Comparison of ENCODE assay signal across 24 mouse cellular contexts in genomic region chr9:66907746-66908397, GRCm38 (mm10). TPM values are rescaled to one million over a fixed set of nuclear protein-coding genes. Genes with fewer than 3 reads are reported as not detected.
DNase-seq lines count a peak whose midpoint lies in the region; ATAC-seq and TF ChIP-seq lines count a peak whose summit lies in the region.
"Had no signal": no experiment of that assay in that cellular context is flagged by ENCODE, and none has a peak within 500 bp of the region (broad histone marks: within the 10 kb centered on the region; RNA-seq: fewer than 3 reads in every experiment).

No protein-coding gene starts in this region.

- no peaks in the 10 kb centered on the region for H3K9me3 ChIP-seq in embryonic facial prominence, embryonic 14.5 days (ENCODE audit: control insufficient read depth, low read length)
- no peaks in the 10 kb centered on the region for H3K9me3 ChIP-seq in embryonic facial prominence, embryonic 10.5 days
- H3K9me3 ChIP-seq in midbrain, embryonic 14.5 days (ENCODE audit: control insufficient read depth, low read length), result no peaks in the 10 kb centered on the region
- H3K9me3 ChIP-seq in midbrain, embryonic 15.5 days, result no peaks in the 10 kb centered on the region
- H3K9me3 ChIP-seq in megakaryocyte, embryonic 14.5 days, result no peaks in the 10 kb centered on the region
- no peaks in the 10 kb centered on the region for H3K9me3 ChIP-seq in stomach, postnatal 0 days (ENCODE audit: control insufficient read depth, low read length)
- H3K9me3 ChIP-seq: forebrain, embryonic 13.5 days; heart, embryonic 13.5 days; hindbrain, embryonic 12.5 days; limb, embryonic 10.5 days; neural tube, embryonic 12.5 days had no signal

- H3K27ac ChIP-seq in embryonic facial prominence, embryonic 14.5 days (replicated peaks; ENCODE audit: low read depth, low read length), result peak overlapping the region; percentile 33; the same call in 1 of the 2 replicates
- H3K27ac ChIP-seq in embryonic facial prominence, embryonic 10.5 days (replicated peaks), result no peak overlapping the region
- no peak overlapping the region for H3K27ac ChIP-seq in midbrain, embryonic 14.5 days (replicated peaks; ENCODE audit: low read depth, low read length)
- H3K27ac ChIP-seq in midbrain, embryonic 15.5 days, result no peak overlapping the region
- H3K27ac ChIP-seq in stomach, postnatal 0 days (replicated peaks), result peak overlapping the region; percentile 58; the same call in 1 of the 2 replicates
- H3K27ac ChIP-seq: forebrain, embryonic 13.5 days; heart, embryonic 13.5 days; hindbrain, embryonic 12.5 days; kidney, postnatal 0 days; limb, embryonic 10.5 days; neural tube, embryonic 12.5 days had no signal

- DNase-seq in embryonic facial prominence, embryonic 14.5 days (ENCODE audit: low spot score), result no peak
- no peak for DNase-seq in embryonic facial prominence, embryonic 10.5 days (ENCODE audit: low spot score)
- DNase-seq in midbrain, embryonic 14.5 days, result peak; percentile 31
- no peak for DNase-seq in stomach, postnatal 0 days (ENCODE audit: low spot score)
- DNase-seq in layer of hippocampus, adult 8-10 months (ENCODE audit: low spot score in 2 of 2), result no peak
- no peak for DNase-seq in gastrocnemius, postnatal 10 days
- DNase-seq: adrenal gland, postnatal 14 days; cerebellum, adult 9-10 months; kidney, adult 2 months; liver; lung, adult 2 months; lung, postnatal 36 days; right cerebral cortex, adult 18-20 months; right cerebral cortex, postnatal 4 days had no signal

- H3K9ac ChIP-seq in embryonic facial prominence, embryonic 14.5 days (ENCODE audit: low read depth, low read length), result no peak overlapping the region
- no peak overlapping the region for H3K9ac ChIP-seq in midbrain, embryonic 14.5 days (replicated peaks; ENCODE audit: low read length)
- no peak overlapping the region for H3K9ac ChIP-seq in midbrain, embryonic 15.5 days
- no peak overlapping the region for H3K9ac ChIP-seq in stomach, postnatal 0 days (ENCODE audit: low read length)
- H3K9ac ChIP-seq: forebrain, embryonic 13.5 days; heart, embryonic 13.5 days; hindbrain, embryonic 12.5 days; neural tube, embryonic 12.5 days had no signal

- peaks cover 3% of the 10 kb centered on the region; the same call in 1 of the 2 replicates for H3K4me1 ChIP-seq in embryonic facial prominence, embryonic 14.5 days (ENCODE audit: control insufficient read depth, insufficient read depth, low read length)
- H3K4me1 ChIP-seq in embryonic facial prominence, embryonic 10.5 days, result peaks cover 29% of the 10 kb centered on the region
- no peaks in the 10 kb centered on the region for H3K4me1 ChIP-seq in midbrain, embryonic 14.5 days (ENCODE audit: control insufficient read depth, insufficient read depth, low read length)
- H3K4me1 ChIP-seq in midbrain, embryonic 15.5 days, result peaks cover 10% of the 10 kb centered on the region
- peaks cover 88% of the 10 kb centered on the region for H3K4me1 ChIP-seq in megakaryocyte, embryonic 14.5 days
- H3K4me1 ChIP-seq in stomach, postnatal 0 days (replicated peaks; ENCODE audit: control insufficient read depth, insufficient read depth), result no peaks in the 10 kb centered on the region

- no peaks in the 10 kb centered on the region for H3K36me3 ChIP-seq in embryonic facial prominence, embryonic 14.5 days (ENCODE audit: control insufficient read depth, insufficient read depth, low read length)
- H3K36me3 ChIP-seq in embryonic facial prominence, embryonic 10.5 days (replicated peaks), result peaks cover 11% of the 10 kb centered on the region
- 0 out of 2 replicates have a peak, but pooled peaks cover 4% of the 10 kb centered on the region for H3K36me3 ChIP-seq in midbrain, embryonic 14.5 days (ENCODE audit: control insufficient read depth, insufficient read depth, low read length)
- H3K36me3 ChIP-seq in midbrain, embryonic 15.5 days (replicated peaks), result no peaks in the 10 kb centered on the region
- H3K36me3 ChIP-seq in megakaryocyte, embryonic 14.5 days (replicated peaks; ENCODE audit: low read length), result peaks cover 86% of the 10 kb centered on the region
- H3K36me3 ChIP-seq in stomach, postnatal 0 days (ENCODE audit: control insufficient read depth, insufficient read depth, low read length), result no peaks in the 10 kb centered on the region
- H3K36me3 ChIP-seq: hindbrain, embryonic 12.5 days; neural tube, embryonic 12.5 days had no signal

- no peaks in the 10 kb centered on the region for H3K27me3 ChIP-seq in embryonic facial prominence, embryonic 14.5 days (replicated peaks; ENCODE audit: control insufficient read depth, insufficient read depth, low read length)
- no peaks in the 10 kb centered on the region for H3K27me3 ChIP-seq in embryonic facial prominence, embryonic 10.5 days (replicated peaks; ENCODE audit: low read depth, poor library complexity, severe bottlenecking)
- H3K27me3 ChIP-seq in midbrain, embryonic 14.5 days (ENCODE audit: control insufficient read depth, insufficient read depth, low read length), result no peaks in the 10 kb centered on the region
- no peaks in the 10 kb centered on the region for H3K27me3 ChIP-seq in midbrain, embryonic 15.5 days (replicated peaks)
- H3K27me3 ChIP-seq in megakaryocyte, embryonic 14.5 days (replicated peaks), result no peaks in the 10 kb centered on the region
- no peaks in the 10 kb centered on the region for H3K27me3 ChIP-seq in stomach, postnatal 0 days (ENCODE audit: control insufficient read depth, insufficient read depth, low read length)
- H3K27me3 ChIP-seq: forebrain, embryonic 13.5 days; heart, embryonic 13.5 days; hindbrain, embryonic 12.5 days; neural tube, embryonic 12.5 days had no signal

- no peak for TF ChIP-seq EP300 in stomach, postnatal 0 days (optimal IDR thresholded peaks at IDR 0.05)

- 86% methylated on average over 5 of the region's 5 CpGs for WGBS in embryonic facial prominence, embryonic 14.5 days
- WGBS in embryonic facial prominence, embryonic 10.5 days, result 87% methylated on average over 5 of the region's 5 CpGs
- 87% methylated on average over 5 of the region's 5 CpGs for WGBS in midbrain, embryonic 14.5 days
- 81% methylated on average over 5 of the region's 5 CpGs for WGBS in midbrain, embryonic 15.5 days
- WGBS in stomach, postnatal 0 days, result 71% methylated on average over 5 of the region's 5 CpGs

- H3K4me2 ChIP-seq in embryonic facial prominence, embryonic 14.5 days (ENCODE audit: low read depth, low read length), result no peak overlapping the region
- H3K4me2 ChIP-seq in midbrain, embryonic 14.5 days (ENCODE audit: low read length), result no peak overlapping the region
- H3K4me2 ChIP-seq in midbrain, embryonic 15.5 days, result no peak overlapping the region
- no peak overlapping the region for H3K4me2 ChIP-seq in stomach, postnatal 0 days (replicated peaks; ENCODE audit: low read depth)
- H3K4me2 ChIP-seq: forebrain, embryonic 13.5 days; heart, embryonic 13.5 days; hindbrain, embryonic 12.5 days; midbrain, embryonic 11.5 days; neural tube, embryonic 12.5 days had no signal

- no peak overlapping the region for H3K4me3 ChIP-seq in embryonic facial prominence, embryonic 14.5 days (ENCODE audit: low read depth, low read length)
- no peak overlapping the region for H3K4me3 ChIP-seq in embryonic facial prominence, embryonic 10.5 days
- H3K4me3 ChIP-seq in midbrain, embryonic 14.5 days (replicated peaks; ENCODE audit: low read depth, low read length), result no peak overlapping the region
- no peak overlapping the region for H3K4me3 ChIP-seq in midbrain, embryonic 15.5 days
- peak overlapping the region; percentile 79 for H3K4me3 ChIP-seq in megakaryocyte, embryonic 14.5 days (replicated peaks)
- no peak overlapping the region for H3K4me3 ChIP-seq in stomach, postnatal 0 days (ENCODE audit: low read depth, low read length)
- H3K4me3 ChIP-seq: erythroblast, embryonic 14.5 days; forebrain, embryonic 13.5 days; heart, embryonic 13.5 days; hindbrain, embryonic 12.5 days; limb, embryonic 10.5 days; neural tube, embryonic 12.5 days had no signal

- no peak for TF ChIP-seq CTCF in stomach, postnatal 0 days (IDR thresholded peaks at IDR 0.05; ENCODE audit: low read depth)

- ATAC-seq in embryonic facial prominence, embryonic 14.5 days (ENCODE audit: low read depth), result no peak
- ATAC-seq in midbrain, embryonic 14.5 days (ENCODE audit: low FRiP score, low TSS enrichment), result no peak
- ATAC-seq in midbrain, embryonic 15.5 days (replicated peaks), result no peak
- no peak for ATAC-seq in stomach, postnatal 0 days (ENCODE audit: low FRiP score, low TSS enrichment)
- ATAC-seq: forebrain, embryonic 13.5 days had no signal

RNA-seq across cellular contexts. Expression of gene Rab8b, which starts 11.6 kb away (rescaled TPM):
- 15.9 and 17.7 TPM in 2 replicates for polyA plus RNA-seq in embryonic facial prominence, embryonic 14.5 days (2014; fragmentation: Nextera tagmentation; extraction: Ambion mirVana)
- polyA plus RNA-seq in embryonic facial prominence, embryonic 10.5 days (2016; fragmentation: Nextera tagmentation; extraction: Ambion mirVana), result 21.4 and 23.9 TPM in 2 replicates
- polyA plus RNA-seq in midbrain, embryonic 14.5 days (2014; fragmentation: Nextera tagmentation; extraction: Ambion mirVana), result 20.8 and 27.6 TPM in 2 replicates
- polyA plus RNA-seq in midbrain, embryonic 15.5 days (2015; fragmentation: Nextera tagmentation; extraction: Ambion mirVana), result 28.5 and 29.0 TPM in 2 replicates
- polyA plus RNA-seq in megakaryocyte, embryonic 14.5 days (2012; ENCODE audit: insufficient read depth, low replicate concordance), result 3.2 TPM in 1 of 2 replicates, not detected in the other
- 9.2 and 9.4 TPM in 2 replicates for polyA plus RNA-seq in stomach, postnatal 0 days (2015; fragmentation: Nextera tagmentation; extraction: Ambion mirVana)
- total RNA-seq in layer of hippocampus, adult 8-10 months (2022), result 10 to 100 TPM; 37.9 to 58.3 (median 47.4) TPM
- 10 to 100 TPM; 12.6 to 15.4 TPM for total RNA-seq in gastrocnemius, postnatal 10 days (2021)

RNA-seq across cellular contexts. Expression of gene Rps27l, which starts 38.0 kb away (rescaled TPM):
- polyA plus RNA-seq in embryonic facial prominence, embryonic 14.5 days (2014; fragmentation: Nextera tagmentation; extraction: Ambion mirVana), result 577 and 678 TPM in 2 replicates
- polyA plus RNA-seq in embryonic facial prominence, embryonic 10.5 days (2016; fragmentation: Nextera tagmentation; extraction: Ambion mirVana), result 777 and 806 TPM in 2 replicates
- 245 and 251 TPM in 2 replicates for polyA plus RNA-seq in midbrain, embryonic 14.5 days (2014; fragmentation: Nextera tagmentation; extraction: Ambion mirVana)
- 179 and 197 TPM in 2 replicates for polyA plus RNA-seq in midbrain, embryonic 15.5 days (2015; fragmentation: Nextera tagmentation; extraction: Ambion mirVana)
- polyA plus RNA-seq in megakaryocyte, embryonic 14.5 days (2012; ENCODE audit: insufficient read depth, low replicate concordance), result 23.8 and 219 TPM in 2 replicates
- polyA plus RNA-seq in stomach, postnatal 0 days (2015; fragmentation: Nextera tagmentation; extraction: Ambion mirVana), result 768 and 843 TPM in 2 replicates
- 10 to 100 TPM; 38.7 to 48.0 (median 44.1) TPM for total RNA-seq in layer of hippocampus, adult 8-10 months (2022)
- 100 to 1,000 TPM; 215 to 237 TPM for total RNA-seq in gastrocnemius, postnatal 10 days (2021)

Comparison
In these comparisons a context has a peak if more than half of its experiments do, and no peak if none do; other contexts are left out.
1. H3K27ac ChIP-seq: peak in embryonic facial prominence, embryonic 14.5 days (single experiment) and stomach, postnatal 0 days (single experiment); none in embryonic facial prominence, embryonic 10.5 days (single experiment), midbrain, embryonic 14.5 days (single experiment) and midbrain, embryonic 15.5 days (single experiment).